Mouse (Mus musculus) left cerebral cortex, postnatal 4 days (tissue): ENCODE measurements at regions not wholly inside any gene's neighbourhood (a gene's known extent, or its start where the extent isn't known, plus 50 kb on each side); places are given as distances from the start of the nearest gene placed in this dataset.

ENCODE experiments used
- DNase-seq: peaks from one replicate; pipeline ENCODE4 v3.0.0-alpha.2; 2022
- intact Hi-C: fragments of 180-260 bp; cut with DNase I; formaldehyde crosslinking; loops from one replicate; pipeline ENCODE4 v1.15.1; 2025

DNA sequence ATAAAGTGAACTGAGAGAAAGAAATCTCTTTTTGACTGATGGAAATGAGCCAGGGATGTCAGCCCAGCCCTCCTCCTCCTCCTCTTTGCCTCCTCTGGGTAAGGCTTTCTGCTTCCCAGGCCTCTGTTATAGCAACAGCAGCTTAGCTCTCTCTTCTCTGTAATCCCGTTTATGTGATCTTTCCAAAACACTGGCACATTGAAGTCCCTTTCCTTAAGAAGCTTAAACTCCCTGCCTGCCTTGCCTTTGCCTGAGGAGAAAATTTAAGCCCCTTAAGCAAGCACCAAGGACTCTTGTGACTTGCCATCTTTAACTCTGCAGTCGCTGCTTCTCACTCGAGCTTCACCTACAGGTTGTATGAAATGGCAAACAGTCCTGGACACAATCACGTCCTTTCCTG, 125.2 kb downstream of the 1700020N01Rik start:
- DNase-seq = no peak
- intact Hi-C loops = no loop called here

DNA sequence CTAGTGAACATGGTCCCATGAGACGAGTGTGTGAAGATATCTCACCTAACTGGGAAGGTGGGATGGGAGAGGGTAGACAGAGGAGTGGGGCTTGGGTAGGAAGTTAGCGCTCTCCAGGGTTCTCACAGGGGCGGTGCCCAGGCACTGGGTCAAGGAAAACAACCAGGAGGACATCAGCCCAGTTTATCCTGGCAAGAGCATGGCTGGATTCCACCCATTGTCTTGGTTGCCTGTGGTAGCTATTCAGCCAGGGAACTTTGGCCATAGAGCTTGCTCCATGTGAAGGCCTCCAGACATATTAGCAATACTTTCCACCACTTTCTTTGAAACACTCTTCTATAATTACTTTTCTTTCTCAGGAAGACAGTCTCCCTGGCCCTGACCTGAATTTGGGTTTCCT, 131.4 kb downstream of the 1700020N01Rik start:
- intact Hi-C loops = no loop called here
- no peak for DNase-seq

- no peak for DNase-seq
- intact Hi-C loops = no loop called here
Measured at GRCm38 (mm10) chr10:21724999-21725398, 132.1 kb downstream of the 1700020N01Rik start.

DNA sequence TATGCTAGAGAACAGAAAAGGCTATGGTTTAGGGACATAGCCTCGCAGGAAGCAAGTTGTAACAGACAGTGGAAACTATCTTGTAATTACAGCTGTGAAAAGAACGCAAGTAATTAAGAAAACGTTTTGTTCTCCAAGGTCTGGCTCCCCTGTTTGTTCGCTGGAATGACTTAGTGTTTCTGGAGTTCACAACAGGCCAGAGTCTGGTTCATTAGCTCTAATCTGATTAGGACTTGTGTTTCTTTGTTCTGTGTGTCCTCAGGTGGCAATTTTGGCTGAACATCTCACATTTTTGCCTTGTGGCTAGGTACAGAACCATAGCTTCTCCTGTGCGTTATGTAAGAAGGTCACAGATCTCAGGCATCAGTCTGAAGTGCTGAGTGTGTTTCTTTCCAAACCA, 141.7 kb upstream of the Sgk1 start:
- no peak for DNase-seq
- intact Hi-C loops = no loop called here

DNA sequence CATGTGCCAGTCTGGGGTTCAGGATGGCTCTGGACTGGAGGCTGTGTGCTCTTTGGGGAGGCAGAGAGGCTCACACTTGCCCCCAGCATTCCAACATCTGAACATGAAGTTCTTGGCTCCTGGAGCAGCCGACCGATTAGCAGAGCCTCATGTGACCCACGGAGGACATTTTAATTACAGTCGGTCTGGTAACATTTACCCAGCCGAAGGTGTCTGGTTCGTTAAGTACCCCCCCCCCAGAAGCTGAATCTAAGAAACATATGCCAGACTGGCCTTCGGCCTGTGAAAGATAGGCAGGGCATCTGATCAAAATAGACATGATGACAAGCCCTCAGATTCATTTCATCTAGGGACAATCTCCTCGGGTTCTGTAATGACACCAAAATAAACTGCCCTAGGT, 140.4 kb upstream of the Sgk1 start:
- no peak for DNase-seq
- intact Hi-C loops = no loop called here

- no peak for DNase-seq
- intact Hi-C loops = no loop called here
Measured at GRCm38 (mm10) chr10:21741976-21742745, 139.8 kb upstream of the Sgk1 start.

- no peak for DNase-seq
- intact Hi-C loops = no loop called here
Measured at GRCm38 (mm10) chr10:21743396-21743795, 138.6 kb upstream of the Sgk1 start.

DNA sequence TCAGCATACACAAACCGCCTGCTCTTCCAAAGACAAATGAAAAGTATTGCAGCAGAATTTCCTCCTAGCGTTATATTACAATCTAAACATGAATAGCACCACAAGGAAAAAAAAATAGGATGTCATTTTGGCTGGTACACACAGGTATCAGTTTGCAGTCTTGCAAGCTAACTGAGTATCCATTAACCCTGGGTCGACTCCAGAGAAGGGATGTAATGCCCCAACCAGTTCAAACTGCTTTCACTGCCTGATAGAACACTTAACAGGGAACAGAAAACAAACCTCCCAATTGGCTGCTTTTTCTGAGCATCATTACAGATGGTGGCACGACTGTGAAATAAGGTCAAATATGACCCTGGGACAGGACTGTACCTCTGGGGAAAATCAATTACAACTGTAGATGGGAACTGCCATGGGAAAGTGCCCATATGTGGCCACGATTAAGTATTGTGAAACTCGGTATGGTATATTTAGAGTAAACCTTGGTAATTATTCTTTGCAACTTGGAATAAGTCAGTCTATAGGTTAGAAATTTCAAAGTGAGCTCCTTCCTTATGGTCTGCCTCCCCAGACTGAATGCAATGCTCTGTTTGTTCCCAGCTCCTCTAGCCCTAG, 137.5 kb upstream of the Sgk1 start:
- intact Hi-C loops = no loop called here
- DNase-seq = no peak

GRCm38 (mm10) chr10:21745940-21746487, 136.0 kb upstream of the Sgk1 start:
- intact Hi-C loops = no loop called here
- DNase-seq = no peak

GRCm38 (mm10) chr10:21746713-21747112, 135.3 kb upstream of the Sgk1 start:
- intact Hi-C loops = no loop called here
- no peak for DNase-seq

DNA sequence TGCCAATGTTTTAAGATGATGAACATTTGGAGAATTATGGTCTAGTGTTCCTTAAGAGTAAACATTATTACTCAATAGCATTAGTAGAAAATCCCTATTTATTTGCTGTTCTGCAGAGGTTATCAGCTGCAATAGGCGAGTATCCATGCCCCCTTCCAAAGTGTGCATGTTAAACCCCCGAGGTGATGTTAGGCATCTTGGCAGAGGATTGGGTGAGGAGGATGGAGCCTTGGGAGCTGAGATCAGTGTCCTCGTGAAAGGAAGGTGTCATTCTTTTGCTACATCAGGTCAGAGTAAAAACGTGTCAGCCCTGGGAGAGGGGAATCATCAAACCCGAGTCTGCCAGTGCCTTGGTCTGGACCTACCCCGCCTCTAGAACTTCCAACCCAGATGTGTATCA, 130.7 kb upstream of the Sgk1 start:
- DNase-seq = no peak
- intact Hi-C loops = no loop called here

GRCm38 (mm10) chr10:21752392-21752791, 129.6 kb upstream of the Sgk1 start:
- DNase-seq = no peak
- intact Hi-C loops = no loop called here

- DNase-seq = no peak
- intact Hi-C loops = no loop called here
Measured at GRCm38 (mm10) chr10:21754763-21755548, 127.0 kb upstream of the Sgk1 start.

GRCm38 (mm10) chr10:21755717-21756116, 126.3 kb upstream of the Sgk1 start:
- DNase-seq = no peak
- intact Hi-C loops = no loop called here

DNA sequence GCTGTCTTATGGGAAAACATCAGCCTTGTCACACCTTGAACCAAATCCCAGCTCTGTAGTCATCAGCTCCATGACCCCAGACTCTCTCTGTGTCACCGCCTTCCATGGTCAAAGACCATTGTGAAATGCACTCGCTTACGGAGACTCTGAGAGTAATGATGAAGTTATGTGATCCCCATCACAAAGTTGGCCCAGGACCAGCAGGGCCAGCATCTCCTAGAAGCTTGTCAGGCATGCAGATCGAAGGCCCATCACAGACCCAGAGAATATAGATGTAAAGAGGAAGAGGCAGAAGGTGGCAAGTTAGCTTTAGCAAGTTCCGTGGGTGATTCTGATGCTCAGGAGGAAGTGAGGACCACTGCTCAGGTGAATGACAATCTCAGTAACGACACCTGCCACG, 125.2 kb upstream of the Sgk1 start:
- intact Hi-C loops = no loop called here
- no peak for DNase-seq

DNA sequence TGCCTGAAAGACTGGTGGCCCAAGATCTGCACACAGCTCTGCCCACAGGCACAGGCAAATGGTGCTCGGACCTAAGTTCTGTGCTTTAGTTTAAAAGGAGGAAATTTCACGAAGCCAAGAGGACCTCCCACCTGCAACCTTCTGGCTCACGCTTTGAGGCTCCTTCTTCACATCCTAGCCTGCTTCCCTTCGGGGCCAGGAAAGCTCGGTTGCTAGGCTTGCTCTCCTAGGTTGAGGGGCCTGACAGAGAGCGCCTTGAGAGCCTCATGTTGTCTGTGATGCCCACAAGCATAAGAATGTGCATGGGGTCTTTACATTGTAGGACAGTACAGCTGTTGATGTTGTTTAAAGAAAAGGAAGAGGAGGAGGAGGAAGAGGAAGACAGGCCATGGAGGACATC, 123.9 kb upstream of the Sgk1 start:
- DNase-seq = no peak
- intact Hi-C loops = no loop called here

- intact Hi-C loops = loop anchor here (10.0 kb wide), 3 partner anchors 122 to 298 kb away; partner anchors contain the start of gene Sgk1
- no peak for DNase-seq
Measured at GRCm38 (mm10) chr10:21762516-21762915, 119.5 kb upstream of the Sgk1 start.

GRCm38 (mm10) chr10:21763017-21763964, 118.7 kb upstream of the Sgk1 start:
- DNase-seq = no peak
- intact Hi-C loops = loop anchor here (10.0 kb wide), 3 partner anchors 122 to 298 kb away; partner anchors contain the start of gene Sgk1

GRCm38 (mm10) chr10:21764090-21764489, 117.9 kb upstream of the Sgk1 start:
- intact Hi-C loops = loop anchor here (10.0 kb wide), 3 partner anchors 121 to 299 kb away; partner anchors contain the start of gene Sgk1
- DNase-seq = no peak

DNA sequence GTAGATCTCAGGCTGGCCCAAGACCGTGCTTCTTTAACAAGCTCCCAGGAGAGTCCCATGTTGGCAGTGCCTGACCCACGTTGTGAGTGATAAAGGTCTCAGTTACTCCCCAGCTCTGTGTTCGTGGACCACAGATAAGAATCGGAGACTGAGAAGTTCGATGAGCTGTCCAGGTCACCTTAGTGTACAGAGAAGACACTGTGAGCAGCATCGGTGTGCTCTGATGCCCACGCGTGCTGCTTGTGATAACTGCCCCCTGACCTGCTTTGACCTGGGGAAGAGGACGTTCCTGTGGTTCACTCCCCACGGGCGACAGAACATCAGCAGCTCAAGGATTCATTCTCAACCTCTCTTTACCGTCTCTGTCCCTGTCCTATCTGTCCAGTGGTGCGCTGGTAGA, 117.1 kb upstream of the Sgk1 start:
- intact Hi-C loops = loop anchor here (10.0 kb wide), 3 partner anchors 120 to 300 kb away; partner anchors contain the start of gene Sgk1
- DNase-seq = no peak
